Mouse (Mus musculus) left cerebral cortex, adult 6 months (tissue): ENCODE data around the gene Tmem87a. TPM values are rescaled to one million over a fixed set of nuclear protein-coding genes. Genes with fewer than 3 reads are reported as not detected.

Source experiments
- long read RNA-seq, 2 experiments: library from polyadenylated mRNA; unstranded; transcript quantifications; one replicate each; pipeline ENCODE4 v2.0.0; 2019 to 2020
- polyA plus RNA-seq: library from polyadenylated mRNA; unstranded; fragments of <200 nt; fragmentation: Nextera tagmentation; gene quantifications from 2 replicates; pipeline ENCODE4 v1.2.3, GENCODE M21; 2021

Gene Tmem87a
- 3.5 and 4.7 TPM in 2 replicates for polyA plus RNA-seq
- long read RNA-seq, experiment 1, transcript Tmem87a-201 (20 exons, 2,874 nt): major isoform, 9 of 22 reads
- long read RNA-seq, experiment 1, partial matches to known transcripts: 5 of 22 reads
- long read RNA-seq, experiment 1, other reads (novel, unspliced or antisense): 8 of 22 reads
- long read RNA-seq, experiment 2, partial matches to known transcripts: 1 of 2 reads
- long read RNA-seq, experiment 2, other reads (novel, unspliced or antisense): 0 of 2 reads

GRCm38 (mm10) chr2:120403986-120404822 is at the start of gene Tmem87a:
Gene Tmem87a, minus strand, starts transcription at chr2:120404113.

GRCm38 (mm10) chr2:120403653-120403985 is 294 bp downstream of the Tmem87a start, which contains the start of gene Ganc:
Gene Ganc, plus strand, starts transcription at chr2:120403896.

GRCm38 (mm10) chr2:120352682-120353646 is 50.9 kb downstream of the Tmem87a start, which contains the start of gene Vps39:
Gene Vps39, minus strand, starts transcription at chr2:120353137.

GRCm38 (mm10) chr2:120313976-120314375 is 89.9 kb downstream of the Tmem87a start, which contains the start of gene Pla2g4f:
Gene Pla2g4f, minus strand, starts transcription at chr2:120314165.

Other genes starting within 250 kb of the Tmem87a start
- 8.2 and 10.7 TPM in 2 replicates for gene Ehd4, start 249.5 kb downstream of the Tmem87a start, polyA plus RNA-seq
- gene Pla2g4e, start 158.8 kb downstream of the Tmem87a start, polyA plus RNA-seq: 2.7 and 2.9 TPM in 2 replicates
- 0.03 TPM in 1 of 2 replicates, not detected in the other for gene Pla2g4d, start 114.9 kb downstream of the Tmem87a start, polyA plus RNA-seq
- gene Pla2g4f, start 89.9 kb downstream of the Tmem87a start, polyA plus RNA-seq: not detected in 2 replicates
- gene Vps39, start 51.0 kb downstream of the Tmem87a start, polyA plus RNA-seq: 23.1 and 25.4 TPM in 2 replicates
- gene Ganc, start 217 bp downstream of the Tmem87a start, polyA plus RNA-seq: 5.5 and 5.6 TPM in 2 replicates
- 3.1 and 4.8 TPM in 2 replicates for gene Capn3, start 51.9 kb upstream of the Tmem87a start, polyA plus RNA-seq
- gene Zfp106, start 159.7 kb upstream of the Tmem87a start, polyA plus RNA-seq: 59.5 and 167 TPM in 2 replicates
- gene Snap23, start 163.6 kb upstream of the Tmem87a start, polyA plus RNA-seq: 7.5 and 8.4 TPM in 2 replicates
- 12.2 and 12.5 TPM in 2 replicates for gene Haus2, start 205.3 kb upstream of the Tmem87a start, polyA plus RNA-seq
- 49.2 and 65.0 TPM in 2 replicates for gene Lrrc57, start 205.4 kb upstream of the Tmem87a start, polyA plus RNA-seq
- gene Stard9, start 225.0 kb upstream of the Tmem87a start, polyA plus RNA-seq: 0.60 and 0.67 TPM in 2 replicates